Mouse (Mus musculus): ENCODE data around the gene Akap13. TPM values are rescaled to one million over a fixed set of nuclear protein-coding genes. Genes with fewer than 3 reads are reported as not detected.
A peak's percentile ranks its signal among the peaks of the same experiment; 100 is the strongest.
"Not testable (repeated sequence)": the region's sequence is repeated elsewhere in the genome, so short reads cannot be mapped to it uniquely, and the experiment has no call there.

Akap13 gene
- polyA plus RNA-seq, 1 experiment from 2014 or later: 24.3 TPM

- Histone ChIP-seq H3K9me3 (replicated peaks; ENCODE audit: low read length) (no peaks in the 10 kb centered on the region), H3K9ac (ENCODE audit: low read depth, low read length) (no peak overlapping the region), H3K4me3 (replicated peaks; ENCODE audit: low read depth, low read length) (no peak overlapping the region), H3K4me2 (ENCODE audit: low read length) (no peak overlapping the region), H3K27me3 (ENCODE audit: insufficient read depth, low read length) (no peaks in the 10 kb centered on the region), H3K36me3 (ENCODE audit: insufficient read depth, low read length) (peaks cover 62% of the 10 kb centered on the region), H3K27ac (0 out of 2 replicates have a peak overlapping the region, but pooled peaks have one; percentile 19), H3K4me1 (replicated peaks; ENCODE audit: insufficient read depth, low read length) (no peaks in the 10 kb centered on the region)
- DNase-seq (ENCODE audit: low spot score) (no peak), ATAC-seq (replicated peaks; ENCODE audit: low FRiP score, low read depth) (no peak)
- TF ChIP-seq CTCF (IDR thresholded peaks at IDR 0.05; ENCODE audit: low read depth): no peak
- 82% methylated on average over 7 of the region's 7 CpGs for WGBS
These were observed 289.8 kb downstream of the Akap13 start for GRCm38 (mm10) chr7:75744978-75745638.

- DNase-seq (ENCODE audit: low spot score): peak; percentile 51
- not testable (repeated sequence) for ATAC-seq (replicated peaks; ENCODE audit: low FRiP score, low read depth); H3K4me2 ChIP-seq (ENCODE audit: low read length); H3K4me3 ChIP-seq (replicated peaks; ENCODE audit: low read depth, low read length); H3K9ac ChIP-seq (ENCODE audit: low read depth, low read length); H3K9me3 ChIP-seq (replicated peaks; ENCODE audit: low read length); H3K27ac ChIP-seq; H3K27me3 ChIP-seq (ENCODE audit: insufficient read depth, low read length); H3K4me1 ChIP-seq (replicated peaks; ENCODE audit: insufficient read depth, low read length)
- TF ChIP-seq CTCF (IDR thresholded peaks at IDR 0.05; ENCODE audit: low read depth): peak; percentile 64
- H3K36me3 ChIP-seq (ENCODE audit: insufficient read depth, low read length): peaks cover 64% of the 10 kb centered on the region
- WGBS: 69% methylated on average over 3 of the region's 3 CpGs
These were observed 290.6 kb downstream of the Akap13 start for GRCm38 (mm10) chr7:75745969-75746368.

GRCm38 (mm10) chr7:75750581-75750980 lies 295.2 kb downstream of the Akap13 start:
- 73% methylated on average over 9 of the region's 9 CpGs for WGBS

GRCm38 (mm10) chr7:75751161-75751803 lies 295.9 kb downstream of the Akap13 start:
- ATAC-seq (replicated peaks; ENCODE audit: low FRiP score, low read depth): no peak
- no peak for DNase-seq (ENCODE audit: low spot score)
- no peaks in the 10 kb centered on the region for H3K4me1 ChIP-seq (replicated peaks; ENCODE audit: insufficient read depth, low read length)
- no peak overlapping the region for H3K9ac ChIP-seq (ENCODE audit: low read depth, low read length)
- no peaks in the 10 kb centered on the region for H3K9me3 ChIP-seq (replicated peaks; ENCODE audit: low read length)
- TF ChIP-seq CTCF (IDR thresholded peaks at IDR 0.05; ENCODE audit: low read depth): no peak
- WGBS: 82% methylated on average over 14 of the region's 14 CpGs
- no peak overlapping the region for H3K27ac ChIP-seq
- no peak overlapping the region for H3K4me2 ChIP-seq (ENCODE audit: low read length)
- no peaks in the 10 kb centered on the region for H3K27me3 ChIP-seq (ENCODE audit: insufficient read depth, low read length)
- H3K4me3 ChIP-seq (replicated peaks; ENCODE audit: low read depth, low read length): no peak overlapping the region
- peaks cover 49% of the 10 kb centered on the region for H3K36me3 ChIP-seq (ENCODE audit: insufficient read depth, low read length)

More at GRCm38 (mm10) chr7:75750581-75750980, 295.2 kb downstream of the Akap13 start:
- Histone ChIP-seq H3K27me3 (ENCODE audit: insufficient read depth, low read length) (no peaks in the 10 kb centered on the region), H3K36me3 (ENCODE audit: insufficient read depth, low read length) (peaks cover 49% of the 10 kb centered on the region), H3K4me1 (replicated peaks; ENCODE audit: insufficient read depth, low read length) (no peaks in the 10 kb centered on the region), H3K4me3 (replicated peaks; ENCODE audit: low read depth, low read length) (no peak overlapping the region), H3K9me3 (replicated peaks; ENCODE audit: low read length) (no peaks in the 10 kb centered on the region), H3K27ac (no peak overlapping the region), H3K9ac (ENCODE audit: low read depth, low read length) (no peak overlapping the region), H3K4me2 (ENCODE audit: low read length) (no peak overlapping the region)
- no peak for DNase-seq (ENCODE audit: low spot score)
- no peak for ATAC-seq (replicated peaks; ENCODE audit: low FRiP score, low read depth)
- TF ChIP-seq CTCF (IDR thresholded peaks at IDR 0.05; ENCODE audit: low read depth): peak; percentile 7; the same call in 1 of the 2 replicates

- no peak overlapping the region for H3K4me2 ChIP-seq (ENCODE audit: low read length)
- peak; percentile 55 for TF ChIP-seq CTCF (IDR thresholded peaks at IDR 0.05; ENCODE audit: low read depth)
- H3K9ac ChIP-seq (ENCODE audit: low read depth, low read length): no peak overlapping the region
- 53% methylated on average over 22 of the region's 22 CpGs for WGBS
- H3K27ac ChIP-seq: no peak overlapping the region; the same call in 1 of the 2 replicates
- H3K4me1 ChIP-seq (replicated peaks; ENCODE audit: insufficient read depth, low read length): no peaks in the 10 kb centered on the region
- peaks cover 39% of the 10 kb centered on the region for H3K36me3 ChIP-seq (ENCODE audit: insufficient read depth, low read length)
- H3K9me3 ChIP-seq (replicated peaks; ENCODE audit: low read length): no peaks in the 10 kb centered on the region
- ATAC-seq (replicated peaks; ENCODE audit: low FRiP score, low read depth) (peak; percentile 65), DNase-seq (ENCODE audit: low spot score) (peak; percentile 80)
- no peak overlapping the region for H3K4me3 ChIP-seq (replicated peaks; ENCODE audit: low read depth, low read length)
- no peaks in the 10 kb centered on the region for H3K27me3 ChIP-seq (ENCODE audit: insufficient read depth, low read length)
These were observed 297.3 kb downstream of the Akap13 start for GRCm38 (mm10) chr7:75752442-75753191.

- Histone ChIP-seq H3K9ac (ENCODE audit: low read depth, low read length) (no peak overlapping the region), H3K36me3 (ENCODE audit: insufficient read depth, low read length) (peaks cover 33% of the 10 kb centered on the region), H3K4me1 (replicated peaks; ENCODE audit: insufficient read depth, low read length) (no peaks in the 10 kb centered on the region), H3K4me2 (ENCODE audit: low read length) (no peak overlapping the region), H3K27me3 (ENCODE audit: insufficient read depth, low read length) (no peaks in the 10 kb centered on the region), H3K27ac (peak overlapping the region; percentile 4; the same call in 1 of the 2 replicates), H3K4me3 (replicated peaks; ENCODE audit: low read depth, low read length) (no peak overlapping the region), H3K9me3 (replicated peaks; ENCODE audit: low read length) (no peaks in the 10 kb centered on the region)
- 58% methylated on average over 12 of the region's 12 CpGs for WGBS
- no peak for TF ChIP-seq CTCF (IDR thresholded peaks at IDR 0.05; ENCODE audit: low read depth)
- DNase-seq (ENCODE audit: low spot score): no peak
- no peak for ATAC-seq (replicated peaks; ENCODE audit: low FRiP score, low read depth)
These were observed 298.0 kb downstream of the Akap13 start for GRCm38 (mm10) chr7:75753192-75753783.
